Mouse (Mus musculus) midbrain, embryonic 14.5 days (tissue): ENCODE data around the gene Ormdl3. TPM values are rescaled to one million over a fixed set of nuclear protein-coding genes. Genes with fewer than 3 reads are reported as not detected.

Source experiments
- ATAC-seq: fragments of 200-750 bp; cut with Nextera tagmentation; 2 replicates; pipeline ENCODE4 v1.8.0; 2017; ENCODE audit warnings: moderate number of reproducible peaks, moderate library complexity; ENCODE audit not compliant: low FRiP score, low TSS enrichment
- DNase-seq: peaks from one replicate; pipeline ENCODE4 v3.0.0-alpha.2; 2015
- H3K27ac ChIP-seq: fragments of 300-500 bp; sonication (generic); replicated peaks from 2 replicates; pipeline ENCODE4 v1.5.1; 2014; ENCODE audit warnings: mild to moderate bottlenecking, low read depth, low read length, moderate library complexity
- H3K27me3 ChIP-seq: fragments of 300-500 bp; sonication (generic); 2 replicates; pipeline ENCODE4 v1.6.1; 2014; ENCODE audit warnings: low read length, control low read depth, mixed read lengths; ENCODE audit not compliant: control insufficient read depth, insufficient read depth
- H3K36me3 ChIP-seq: fragments of 300-500 bp; sonication (generic); 2 replicates; pipeline ENCODE4 v1.6.1; 2014; ENCODE audit warnings: low read length, control low read depth; ENCODE audit not compliant: control insufficient read depth, insufficient read depth
- H3K4me1 ChIP-seq: fragments of 300-500 bp; sonication (generic); 2 replicates; pipeline ENCODE4 v1.6.1; 2014; ENCODE audit warnings: mild to moderate bottlenecking, antibody characterized with exemption, low read length, control low read depth; ENCODE audit not compliant: control insufficient read depth, insufficient read depth
- H3K4me2 ChIP-seq: fragments of 300-500 bp; sonication (generic); 2 replicates; pipeline ENCODE4 v1.6.1; 2014; ENCODE audit warnings: mild to moderate bottlenecking, low read length, moderate library complexity
- H3K4me3 ChIP-seq: fragments of 300-500 bp; sonication (generic); replicated peaks from 2 replicates; pipeline ENCODE4 v1.5.1; 2014; ENCODE audit warnings: low read depth, low read length
- H3K9ac ChIP-seq: fragments of 300-500 bp; sonication (generic); replicated peaks from 2 replicates; pipeline ENCODE4 v1.6.1; 2014; ENCODE audit warnings: mild to moderate bottlenecking, low read length, moderate library complexity
- H3K9me3 ChIP-seq: fragments of 300-500 bp; sonication (generic); 2 replicates; pipeline ENCODE4 v1.6.1; 2016; ENCODE audit warnings: low read length, control low read depth, mixed read lengths; ENCODE audit not compliant: control insufficient read depth
- WGBS: fragments of 180-500 bp; shearing (Covaris S2); extraction: QIAGEN DNeasy Blood & Tissue Kit; methylation state at CpG from one replicate; pipeline ENCODE4 v1.1.7; 2014; 5-methylcytosine and 5-hydroxymethylcytosine counted together
- polyA plus RNA-seq: library from polyadenylated mRNA; unstranded; fragments of >200 nt; fragmentation: Nextera tagmentation; extraction: Ambion mirVana; gene quantifications from 2 replicates; pipeline ENCODE4 v1.2.1, GENCODE M21; 2014

The Ormdl3 gene
- polyA plus RNA-seq, 1 experiment from 2014 or later: 17.1 TPM

DNA sequence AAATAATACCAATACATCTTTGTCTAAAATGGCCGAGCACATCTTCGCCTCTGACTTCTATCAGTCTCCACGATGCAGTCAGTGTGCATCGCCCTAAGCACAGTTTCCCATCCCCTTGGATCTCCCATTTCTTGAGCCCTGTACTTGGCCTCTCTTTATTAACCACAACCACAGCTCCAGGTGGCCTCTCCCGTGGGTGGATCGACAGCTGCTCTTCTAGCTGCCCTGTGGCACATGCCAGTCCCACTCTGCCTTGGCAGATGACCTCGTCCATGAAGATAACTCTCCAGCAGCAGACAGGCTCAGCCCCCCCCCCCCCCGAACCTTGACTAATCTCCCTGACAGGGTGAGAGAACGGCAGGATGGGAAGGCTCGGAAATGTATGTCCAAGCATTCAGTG is 8.3 kb upstream of the Ormdl3 start:
- Histone ChIP-seq H3K27me3 (no peaks in the 10 kb centered on the region; the same call in 1 of the 2 replicates), H3K4me3 (no peak overlapping the region), H3K4me1 (no peaks in the 10 kb centered on the region), H3K4me2 (no peak overlapping the region), H3K9me3 (no peaks in the 10 kb centered on the region), H3K36me3 (no peaks in the 10 kb centered on the region), H3K27ac (no peak overlapping the region), H3K9ac (no peak overlapping the region)
- 71% methylated on average over 10 of the region's 10 CpGs for WGBS
- DNase-seq (no peak), ATAC-seq (no peak)

DNA sequence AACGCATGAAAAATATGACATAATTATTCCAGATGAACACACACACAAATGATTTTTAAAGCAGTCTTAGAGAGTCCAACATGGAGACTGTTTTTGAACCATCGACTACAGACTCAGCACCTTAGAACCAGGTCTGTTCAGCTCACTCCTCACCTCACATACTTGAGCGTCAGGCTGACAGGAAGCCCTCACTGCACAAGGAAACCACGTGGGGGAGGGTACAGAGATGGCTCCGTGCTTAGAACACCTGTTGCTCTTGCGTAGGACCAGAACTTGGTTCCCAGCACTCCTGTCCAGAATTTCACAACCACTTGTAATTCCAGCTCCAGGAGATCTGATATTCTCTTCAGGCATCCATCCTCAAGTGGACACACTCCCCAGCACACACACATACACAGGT is 7.9 kb upstream of the Ormdl3 start:
- H3K27ac ChIP-seq: no peak overlapping the region

DNA sequence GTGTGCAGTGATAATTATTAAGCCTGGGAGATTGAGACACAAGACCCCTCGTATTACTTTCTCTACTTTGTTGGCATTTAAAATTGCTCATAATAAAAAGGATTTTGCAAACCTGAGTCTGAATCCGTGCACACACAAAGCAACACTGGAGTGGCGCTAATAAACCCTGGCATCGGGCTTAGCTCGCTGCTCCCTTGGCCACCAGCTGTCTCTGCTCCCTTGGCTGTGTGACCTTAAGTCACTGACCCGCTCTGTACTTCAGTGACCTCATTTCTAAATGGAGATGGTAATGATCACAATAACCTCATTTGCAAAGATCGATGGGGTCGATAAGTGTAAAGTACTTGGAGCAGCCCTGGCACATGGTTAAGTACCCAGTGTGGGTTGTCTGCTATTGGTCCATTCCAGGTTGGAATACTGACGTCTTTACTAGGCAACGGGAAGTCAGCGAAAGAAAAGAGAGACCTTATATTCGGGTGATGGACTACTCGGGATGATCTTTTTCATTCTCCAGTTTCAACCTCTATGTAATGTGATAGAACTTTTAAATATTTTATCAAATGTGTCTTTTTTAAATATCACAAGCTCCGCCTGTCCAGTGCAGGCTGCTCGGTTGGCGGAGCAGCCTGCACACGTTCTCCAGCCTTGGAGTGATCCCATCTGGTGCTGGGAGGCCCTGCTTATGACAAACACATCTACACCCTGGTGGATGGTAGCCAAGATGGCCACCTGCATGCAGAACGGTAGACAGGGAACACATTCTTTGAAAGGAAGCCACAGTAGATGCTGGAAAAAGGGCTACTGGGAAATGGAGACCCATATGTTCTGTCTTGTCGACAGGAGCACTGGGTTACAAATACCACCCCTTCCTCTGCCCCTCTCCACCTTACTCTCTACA is 3.6 kb upstream of the Ormdl3 start:
- H3K27ac ChIP-seq: no peak overlapping the region
- no peaks in the 10 kb centered on the region for H3K27me3 ChIP-seq
- WGBS: 74% methylated on average over 19 of the region's 19 CpGs
- H3K9me3 ChIP-seq: no peaks in the 10 kb centered on the region
- no peak for DNase-seq
- no peak for ATAC-seq
- H3K4me2 ChIP-seq: no peak overlapping the region
- no peaks in the 10 kb centered on the region for H3K36me3 ChIP-seq
- no peak overlapping the region for H3K4me3 ChIP-seq
- peaks cover 20% of the 10 kb centered on the region for H3K4me1 ChIP-seq
- H3K9ac ChIP-seq: no peak overlapping the region

More for the DNA sequence above, 7.9 kb upstream of the Ormdl3 start:
- H3K9me3 ChIP-seq: no peaks in the 10 kb centered on the region
- H3K4me3 ChIP-seq: no peak overlapping the region
- WGBS: 74% methylated on average over 6 of the region's 6 CpGs
- no peaks in the 10 kb centered on the region; the same call in 1 of the 2 replicates for H3K27me3 ChIP-seq
- H3K9ac ChIP-seq: no peak overlapping the region
- H3K4me1 ChIP-seq: no peaks in the 10 kb centered on the region
- H3K4me2 ChIP-seq: no peak overlapping the region
- no peak for ATAC-seq
- no peak for DNase-seq
- no peaks in the 10 kb centered on the region for H3K36me3 ChIP-seq

DNA sequence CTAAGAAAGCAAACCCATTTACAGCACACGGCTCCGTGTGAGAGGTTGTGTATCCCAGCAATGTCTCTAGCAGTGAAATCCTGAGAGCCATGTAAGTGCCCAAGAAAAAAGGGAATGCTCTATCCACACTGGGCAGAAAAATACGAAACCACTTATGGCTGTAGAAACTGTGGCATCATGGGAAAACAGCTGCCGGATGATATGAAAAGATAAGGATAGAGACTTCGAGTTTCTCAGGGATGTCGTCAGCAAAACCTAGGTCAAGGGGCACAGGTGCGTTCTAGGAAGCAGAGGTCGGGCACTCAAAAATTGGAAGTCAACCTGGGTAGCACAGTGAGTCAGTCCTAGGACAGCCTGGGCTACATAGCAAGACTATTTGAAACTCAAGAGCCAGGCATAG is 2.1 kb upstream of the Ormdl3 start:
- Histone ChIP-seq H3K9ac (no peak overlapping the region), H3K27me3 (no peaks in the 10 kb centered on the region), H3K4me2 (no peak overlapping the region), H3K4me3 (no peak overlapping the region), H3K9me3 (no peaks in the 10 kb centered on the region), H3K36me3 (no peaks in the 10 kb centered on the region), H3K27ac (no peak overlapping the region), H3K4me1 (peaks cover 27% of the 10 kb centered on the region)
- DNase-seq (no peak), ATAC-seq (no peak)
- WGBS: 88% methylated on average over 8 of the region's 8 CpGs

DNA sequence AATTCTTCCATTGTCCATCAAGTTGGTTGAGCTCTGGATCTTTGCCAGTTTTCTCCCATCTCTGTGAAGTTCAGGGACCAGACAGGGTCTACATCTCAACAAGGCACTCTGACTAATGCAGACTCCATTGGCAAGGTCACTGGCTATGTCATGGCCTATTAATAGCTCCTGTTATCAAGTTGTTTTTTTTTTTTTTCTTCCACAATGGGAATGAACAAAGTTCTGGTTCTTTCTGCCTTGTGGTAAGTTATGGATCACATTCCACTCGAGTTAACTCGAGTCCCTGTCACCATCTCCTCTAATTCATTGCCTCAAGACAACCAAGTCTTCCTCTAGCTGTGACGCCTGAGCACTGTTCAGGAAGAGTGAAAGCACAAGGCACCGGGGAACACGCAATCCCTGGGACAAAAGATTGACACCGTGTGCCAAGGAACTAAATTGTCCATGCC is 1.7 kb upstream of the Ormdl3 start:
- 69% methylated on average over 6 of the region's 6 CpGs for WGBS

DNA sequence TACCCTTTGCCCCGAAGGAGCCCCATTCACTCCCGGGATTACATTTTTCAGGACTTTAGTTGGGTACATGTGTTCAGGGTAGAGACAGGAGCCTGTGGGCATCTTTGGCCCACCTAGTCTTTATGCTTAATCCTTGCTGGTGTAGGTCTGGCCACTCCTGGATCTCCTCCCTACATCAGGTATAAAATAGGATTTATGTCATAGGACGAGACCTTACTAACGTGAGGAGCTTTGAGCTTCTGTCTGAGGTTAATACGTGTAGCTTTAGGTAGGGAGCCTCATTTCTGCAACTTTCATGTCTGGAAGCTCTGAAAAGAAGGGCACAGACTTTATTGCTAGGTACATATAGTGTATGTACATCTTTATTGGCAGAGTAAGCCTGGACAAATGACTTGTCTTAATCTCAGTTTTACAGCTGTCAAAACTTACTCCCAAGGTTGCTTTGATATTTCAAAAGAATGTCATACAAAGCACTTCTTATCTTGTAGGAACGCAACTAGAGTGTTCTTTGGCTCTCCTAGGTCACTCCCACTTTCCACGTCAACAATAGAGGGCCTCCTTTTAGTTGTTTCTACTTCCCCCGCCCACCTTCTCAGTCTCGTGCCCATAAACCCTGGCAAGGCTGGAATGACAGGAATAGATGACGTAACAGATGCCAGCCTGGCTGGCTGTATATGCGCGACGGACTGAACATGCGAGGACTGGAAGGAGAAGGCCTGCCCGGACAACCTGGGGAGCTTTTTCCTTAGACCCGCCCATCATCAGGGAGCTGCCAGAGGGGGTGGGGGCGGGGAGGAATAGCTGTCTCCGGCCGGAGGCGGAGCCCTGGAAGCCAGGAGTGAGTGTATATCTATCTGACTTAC is 747 bp upstream of the Ormdl3 start:
- H3K4me1 ChIP-seq: peaks cover 27% of the 10 kb centered on the region
- peaks cover 8% of the 10 kb centered on the region for H3K36me3 ChIP-seq
- peak overlapping the region; percentile 88 for H3K27ac ChIP-seq
- WGBS: 5% methylated on average over 20 of the region's 20 CpGs
- H3K9ac ChIP-seq: peak overlapping the region; percentile 47
- peak overlapping the region; percentile 92 for H3K4me3 ChIP-seq
- peak overlapping the region; percentile 85 for H3K4me2 ChIP-seq
- peak; percentile 74 for DNase-seq
- ATAC-seq: 0 out of 2 replicates have a peak, but pooled peaks have one; percentile 10
- no peaks in the 10 kb centered on the region for H3K27me3 ChIP-seq
- H3K9me3 ChIP-seq: no peaks in the 10 kb centered on the region

More for the DNA sequence above, 1.7 kb upstream of the Ormdl3 start:
- DNase-seq (peak; percentile 14), ATAC-seq (no peak)
- H3K36me3 ChIP-seq: no peaks in the 10 kb centered on the region
- H3K4me1 ChIP-seq: peaks cover 27% of the 10 kb centered on the region
- H3K27ac ChIP-seq: no peak overlapping the region
- H3K9me3 ChIP-seq: no peaks in the 10 kb centered on the region
- H3K4me2 ChIP-seq: no peak overlapping the region
- H3K9ac ChIP-seq: no peak overlapping the region
- H3K27me3 ChIP-seq: no peaks in the 10 kb centered on the region
- no peak overlapping the region for H3K4me3 ChIP-seq

DNA sequence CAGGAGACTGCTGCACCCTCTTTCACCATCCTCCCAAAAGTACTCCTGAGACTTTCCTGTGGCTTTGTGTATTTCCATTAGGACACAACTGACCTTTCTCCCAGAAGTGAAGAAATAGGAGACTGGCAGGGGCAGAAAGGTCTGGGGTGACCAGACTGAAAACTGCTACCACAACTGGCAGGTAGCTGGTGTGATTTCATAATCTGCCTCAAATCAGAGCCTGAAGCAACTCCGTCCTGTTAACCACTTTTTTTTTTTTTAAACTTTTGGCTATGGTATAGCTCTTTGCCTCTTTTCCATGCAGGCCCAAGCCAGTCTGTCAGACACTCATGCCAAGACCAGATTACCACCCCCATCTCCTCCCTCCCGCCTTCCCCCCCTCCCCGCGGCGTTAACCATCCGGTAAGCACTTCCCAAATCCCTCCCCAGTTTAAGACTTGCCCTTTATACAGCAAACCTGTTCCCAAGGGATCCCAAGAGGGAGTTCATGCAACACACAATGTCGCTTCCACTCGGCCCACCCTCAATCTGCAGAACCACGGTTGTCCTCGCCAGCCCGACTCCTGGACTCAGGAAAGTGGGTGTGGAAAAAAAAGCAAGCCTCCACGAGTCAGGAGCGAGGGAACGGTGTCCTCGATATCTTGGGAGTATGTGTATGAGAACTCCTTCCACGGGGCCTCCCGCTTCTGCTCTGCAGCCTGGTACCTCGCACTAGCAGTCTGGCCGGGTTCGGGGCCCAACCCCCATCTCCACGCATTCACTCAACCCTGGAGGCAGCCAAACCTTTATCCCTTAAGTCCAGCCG is 879 bp downstream of the Ormdl3 start:
- H3K4me2 ChIP-seq: peak overlapping the region; percentile 85
- no peaks in the 10 kb centered on the region for H3K9me3 ChIP-seq
- under 1% methylated on average over 22 of the region's 22 CpGs for WGBS
- H3K27me3 ChIP-seq: no peaks in the 10 kb centered on the region
- peaks cover 24% of the 10 kb centered on the region for H3K36me3 ChIP-seq
- peaks cover 27% of the 10 kb centered on the region for H3K4me1 ChIP-seq
- H3K27ac ChIP-seq: peak overlapping the region; percentile 88
- DNase-seq: peak; percentile 27
- ATAC-seq: peak; percentile 54; the same call in 1 of the 2 replicates
- peak overlapping the region; percentile 92 for H3K4me3 ChIP-seq
- H3K9ac ChIP-seq: peak overlapping the region; percentile 84

DNA sequence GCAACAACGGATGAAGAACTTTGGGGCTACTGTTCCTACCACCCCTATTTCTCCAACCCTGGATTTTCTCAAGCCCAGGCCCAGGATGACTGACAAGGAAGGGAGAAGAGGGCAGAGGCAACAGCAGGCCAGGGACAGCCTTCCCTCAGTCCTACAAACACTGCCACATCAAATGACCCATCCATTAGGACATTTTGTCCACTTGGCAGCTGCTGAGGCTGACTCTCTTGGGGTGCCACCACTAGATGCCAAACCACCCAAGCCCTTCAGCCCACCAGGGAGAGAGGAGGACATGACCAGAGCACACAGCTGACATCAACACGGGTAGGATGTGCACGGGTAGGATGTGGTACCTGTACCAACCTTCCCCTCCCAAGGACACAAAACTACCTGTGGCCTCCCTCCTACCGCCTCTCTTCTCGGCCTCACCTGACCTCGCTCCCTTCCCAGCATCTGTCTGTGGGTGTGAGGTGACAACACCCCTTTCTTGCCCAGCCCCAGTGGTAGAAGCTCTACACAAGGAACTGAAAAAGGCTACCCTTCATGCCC is 2.5 kb downstream of the Ormdl3 start:
- H3K4me2 ChIP-seq: no peak overlapping the region
- no peak overlapping the region for H3K4me3 ChIP-seq
- ATAC-seq (no peak), DNase-seq (no peak)
- H3K27ac ChIP-seq: no peak overlapping the region
- 97% methylated on average over 6 of the region's 6 CpGs for WGBS
- no peaks in the 10 kb centered on the region for H3K9me3 ChIP-seq
- H3K9ac ChIP-seq: no peak overlapping the region
- no peaks in the 10 kb centered on the region for H3K27me3 ChIP-seq
- peaks cover 34% of the 10 kb centered on the region for H3K36me3 ChIP-seq
- H3K4me1 ChIP-seq: peaks cover 27% of the 10 kb centered on the region
